Mouse (Mus musculus) gonadal fat pad, adult 2 months (tissue): ENCODE measurements around the gene Emc9. TPM values are rescaled to one million over a fixed set of nuclear protein-coding genes. Genes with fewer than 3 reads are reported as not detected.

Experiments used
- DNase-seq: peaks from one replicate; pipeline ENCODE4 v3.0.0-alpha.2; 2012; ENCODE audit warnings: low read depth
- polyA plus RNA-seq: library from polyadenylated mRNA; depleted of rRNA; stranded (reverse); fragments of >200 nt; gene quantifications from 2 replicates; pipeline ENCODE4 v1.2.3, GENCODE M21; 2012; rRNA removed

The Emc9 gene
- 37.4 and 62.0 TPM in 2 replicates for polyA plus RNA-seq

DNA sequence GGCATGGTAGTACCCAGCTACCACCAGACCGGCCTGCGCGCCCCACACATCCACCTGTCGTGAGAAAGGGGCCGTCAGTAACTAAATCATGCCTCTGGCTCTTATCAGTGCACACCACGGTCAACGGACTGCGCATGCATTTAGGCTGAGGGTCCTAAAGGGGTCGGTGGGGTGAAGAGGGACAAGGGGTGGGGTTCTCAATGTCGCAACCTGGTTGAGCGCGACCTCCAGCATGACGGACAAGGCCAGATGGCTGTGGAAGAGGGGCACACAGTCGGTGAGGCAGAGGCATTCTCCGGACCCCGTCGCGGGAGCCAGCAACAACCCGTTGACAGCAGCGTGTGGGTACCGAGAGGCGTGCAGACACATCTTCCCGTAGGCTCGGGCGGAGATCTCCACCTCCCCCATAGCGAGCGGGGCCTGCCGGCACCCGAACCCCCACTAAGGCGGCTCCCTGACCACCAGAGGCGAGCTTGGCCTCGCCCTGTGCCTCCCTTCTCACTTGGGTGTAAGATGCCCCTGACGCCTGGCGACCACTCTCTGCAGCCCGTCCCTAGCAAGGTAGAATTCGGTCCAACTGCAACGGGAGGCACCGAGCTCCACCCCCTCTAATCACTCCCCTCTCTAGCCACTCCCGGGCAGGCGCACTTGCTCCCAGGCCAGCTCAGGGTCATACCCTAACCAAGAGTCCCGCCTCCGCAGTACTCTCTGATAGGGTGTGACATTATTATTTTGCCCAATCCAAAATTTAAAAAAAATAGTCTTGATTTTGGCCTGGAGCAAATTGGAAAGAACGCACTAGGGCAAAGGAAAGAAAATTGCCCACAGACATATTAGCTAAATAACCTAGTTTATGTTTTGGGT is at the start of gene Emc9:
Gene Emc9, minus strand, starts transcription at position 601 of the 864 bp plus-strand sequence.
- no peak for DNase-seq

DNA sequence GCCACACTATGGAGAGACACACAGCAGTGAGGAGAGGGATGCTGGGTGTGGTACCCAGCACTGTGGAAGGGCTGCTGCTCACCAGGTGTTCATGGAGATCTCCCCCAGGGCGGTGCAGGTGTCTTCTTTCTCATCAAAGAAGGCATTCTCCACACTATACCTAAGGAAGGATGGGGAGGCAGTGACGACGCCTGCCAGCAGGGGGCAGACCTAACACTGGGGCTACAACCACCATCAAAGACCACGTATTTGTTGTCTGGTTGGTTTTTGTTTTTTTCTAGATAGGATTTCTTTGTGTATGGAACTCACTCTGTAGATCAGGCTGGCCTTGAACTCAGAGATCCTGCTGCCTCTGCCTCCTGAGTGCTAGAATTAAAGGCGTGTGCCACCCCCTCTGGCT is 44.2 kb upstream of the Emc9 start:
- no peak for DNase-seq

GRCm38 (mm10) chr14:55628077-55628827 is 43.1 kb upstream of the Emc9 start:
- DNase-seq, result no peak

- no peak for DNase-seq
Measured at GRCm38 (mm10) chr14:55618486-55619195, 33.5 kb upstream of the Emc9 start.

DNA sequence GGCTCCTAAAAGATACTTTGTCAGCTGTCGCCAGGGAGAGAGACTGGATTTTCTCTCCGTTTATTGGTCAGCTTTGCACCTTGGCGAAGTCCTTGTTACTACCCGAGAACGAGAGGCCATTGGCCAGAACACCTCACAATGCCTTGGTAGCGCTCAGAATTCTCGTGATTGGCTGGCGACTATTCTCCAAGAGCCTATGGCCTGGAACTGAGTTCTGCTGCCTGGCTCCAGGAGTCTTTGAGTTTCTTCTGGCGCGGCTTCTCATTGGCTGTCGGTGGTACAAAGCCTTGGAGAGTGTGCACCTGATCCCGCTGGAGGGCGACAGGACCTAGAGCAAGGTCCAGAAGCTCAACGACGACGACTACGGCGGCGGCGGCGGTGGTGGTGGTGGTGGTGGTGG is 32.7 kb upstream of the Emc9 start, which contains the start of gene Rec8:
Gene Rec8, plus strand, starts transcription at position 216 of the 400 bp plus-strand sequence.
- DNase-seq, result no peak

- no peak for DNase-seq
Measured at GRCm38 (mm10) chr14:55616844-55617243, 31.7 kb upstream of the Emc9 start.

DNA sequence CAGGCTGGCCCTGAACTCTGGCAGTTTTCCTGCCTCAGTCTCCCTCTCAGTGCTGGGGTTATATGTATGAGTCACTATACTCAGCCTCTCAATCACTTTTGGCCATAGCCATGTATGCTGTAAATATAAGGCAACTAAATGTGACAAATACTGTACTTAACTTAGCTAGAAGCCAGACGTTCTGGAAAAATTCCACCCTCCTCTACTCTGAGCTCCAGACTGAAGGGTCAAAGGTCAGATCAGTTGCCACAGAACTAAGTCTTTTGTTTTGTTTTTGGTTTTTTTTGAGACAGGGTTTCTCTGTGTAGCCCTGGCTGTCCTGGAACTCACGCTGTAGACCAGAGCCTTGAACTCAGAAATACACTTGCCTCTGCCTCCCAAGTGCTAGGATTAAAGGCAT is 30.8 kb upstream of the Emc9 start:
- no peak for DNase-seq

DNA sequence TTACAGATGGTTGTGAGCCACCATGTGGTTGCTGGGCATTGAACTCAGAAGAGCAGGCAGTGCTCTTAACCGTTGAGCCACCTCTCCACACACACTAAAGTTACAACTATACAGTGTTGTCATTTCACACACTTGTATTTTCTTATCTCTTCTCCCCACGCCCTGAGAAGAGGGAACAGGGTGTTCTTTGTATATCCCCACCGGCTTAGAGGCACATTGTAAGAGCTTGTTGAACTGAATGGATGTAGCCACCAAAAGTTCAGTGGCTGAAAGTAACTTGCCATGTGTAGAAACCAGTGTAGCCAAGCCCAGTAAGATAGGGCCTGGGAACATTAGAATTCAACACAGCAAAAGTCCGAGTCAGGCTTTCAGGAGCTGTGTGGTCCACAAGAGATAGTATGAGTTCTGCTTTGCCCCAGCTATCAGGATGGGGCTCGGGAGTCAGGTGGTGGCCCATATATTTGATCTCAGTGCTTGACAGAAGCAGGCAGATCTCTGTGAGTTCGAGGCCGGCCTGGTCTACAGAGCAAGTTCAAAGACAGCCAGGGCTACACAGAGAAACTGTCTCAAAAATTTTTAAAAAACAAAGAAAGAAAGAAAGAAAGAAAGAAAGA is 29.6 kb upstream of the Emc9 start:
- DNase-seq, result no peak

DNA sequence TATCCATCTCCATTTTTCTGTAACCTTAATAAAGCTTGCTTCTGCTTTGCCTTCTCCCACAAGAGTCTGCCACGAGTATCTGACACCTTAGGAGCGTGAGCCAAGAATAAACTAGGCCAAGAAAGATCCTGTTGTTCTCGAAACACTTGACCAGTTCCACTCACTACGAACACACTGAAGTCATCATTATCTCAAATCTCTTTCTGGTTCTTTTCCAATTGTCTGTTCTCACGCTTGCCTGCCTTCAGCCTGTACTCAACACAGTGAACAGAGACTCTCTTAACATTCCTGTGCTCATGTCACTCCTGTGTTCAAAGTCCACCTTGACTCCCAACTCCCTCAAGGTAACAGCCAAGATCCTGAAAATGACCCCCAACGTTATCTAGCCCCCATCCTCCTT is 28.2 kb upstream of the Emc9 start:
- DNase-seq, result no peak

DNA sequence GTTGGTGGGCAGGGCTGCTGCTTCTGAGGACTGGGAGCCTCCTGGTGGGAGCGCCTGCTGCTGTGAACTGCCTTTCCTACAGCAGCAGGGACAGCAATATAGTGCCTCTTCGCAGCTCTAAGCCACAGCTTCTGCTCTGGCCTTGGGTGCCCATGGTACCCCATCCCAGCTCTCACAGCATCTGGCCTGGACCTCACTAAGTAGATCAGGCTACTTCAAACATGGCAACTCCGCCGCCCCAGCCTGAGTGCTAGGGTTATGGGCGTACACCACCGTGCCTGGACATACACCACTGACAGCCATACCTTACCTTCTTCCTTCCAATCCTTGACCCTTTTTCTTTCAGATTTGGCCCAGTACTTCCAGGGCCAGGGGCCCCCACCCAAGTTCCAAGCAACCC is 23.2 kb upstream of the Emc9 start:
- no peak for DNase-seq

GRCm38 (mm10) chr14:55605743-55606459 is 20.8 kb upstream of the Emc9 start:
- no peak for DNase-seq

DNA sequence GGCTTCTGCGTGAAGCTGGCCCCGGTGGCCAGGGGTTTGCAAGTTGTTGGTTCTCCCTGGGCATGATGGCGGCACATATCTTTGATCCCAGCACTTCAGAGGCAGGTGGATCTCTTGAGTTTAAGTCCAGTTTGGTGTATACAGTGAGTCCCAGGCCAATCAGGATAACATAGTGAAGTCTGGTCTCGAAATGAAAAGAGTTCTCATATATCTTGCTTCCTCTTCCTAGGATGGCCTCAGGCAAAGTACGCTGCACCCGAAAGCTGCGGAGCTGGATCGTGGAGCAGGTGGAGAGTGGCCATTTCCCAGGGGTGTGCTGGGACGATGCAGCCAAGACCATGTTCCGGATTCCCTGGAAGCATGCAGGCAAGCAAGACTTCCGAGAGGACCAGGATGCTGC is 19.7 kb upstream of the Emc9 start:
- no peak for DNase-seq

GRCm38 (mm10) chr14:55603633-55604576 is 18.8 kb upstream of the Emc9 start:
- DNase-seq, result peak; percentile 65

GRCm38 (mm10) chr14:55603271-55603632 is 18.1 kb upstream of the Emc9 start, which contains the start of gene Irf9:
Gene Irf9 (plus strand): TSS chr14:55603571.
- DNase-seq, result no peak

- DNase-seq, result no peak
Measured at GRCm38 (mm10) chr14:55598521-55599390, 13.7 kb upstream of the Emc9 start.

GRCm38 (mm10) chr14:55596036-55596690 is 11.1 kb upstream of the Emc9 start:
- no peak for DNase-seq

- no peak for DNase-seq
Measured at GRCm38 (mm10) chr14:55592226-55592625, 7.1 kb upstream of the Emc9 start.

- peak; percentile 57 for DNase-seq
Measured at GRCm38 (mm10) chr14:55591331-55591891, 6.3 kb upstream of the Emc9 start, which contains the start of gene Rnf31. Gene Rnf31 (plus strand): TSS chr14:55591708.
